Mouse (Mus musculus): ENCODE measurements around the gene Tle1. TPM values are rescaled to one million over a fixed set of nuclear protein-coding genes. Genes with fewer than 3 reads are reported as not detected.

Gene Tle1
- total RNA-seq, 2 experiments from 2014 or later, result 66.2 to 73.2 TPM

DNA sequence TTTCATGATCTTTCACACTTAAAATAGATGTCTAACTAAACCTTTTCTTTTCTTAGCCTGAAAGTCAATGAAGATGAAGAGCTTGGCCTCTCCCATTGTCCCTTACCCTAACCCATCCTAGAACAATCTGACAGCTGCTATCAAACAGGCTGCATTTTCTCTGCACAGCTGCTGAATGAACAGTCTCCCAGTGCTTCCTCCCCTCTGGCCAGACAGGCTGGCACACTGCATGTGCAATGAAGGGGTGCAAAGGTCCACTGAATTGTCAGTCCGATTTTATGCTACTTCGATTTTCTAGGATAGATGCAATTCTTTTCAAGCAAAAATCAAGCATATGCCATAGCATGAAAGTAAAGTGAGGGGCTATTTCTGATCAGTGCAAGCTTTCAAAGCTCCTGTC is 34.2 kb downstream of the Tle1 start:
- DNase-seq (ENCODE audit: extremely low spot score in 1 of 2, low spot score in 1 of 2), result no peak

DNA sequence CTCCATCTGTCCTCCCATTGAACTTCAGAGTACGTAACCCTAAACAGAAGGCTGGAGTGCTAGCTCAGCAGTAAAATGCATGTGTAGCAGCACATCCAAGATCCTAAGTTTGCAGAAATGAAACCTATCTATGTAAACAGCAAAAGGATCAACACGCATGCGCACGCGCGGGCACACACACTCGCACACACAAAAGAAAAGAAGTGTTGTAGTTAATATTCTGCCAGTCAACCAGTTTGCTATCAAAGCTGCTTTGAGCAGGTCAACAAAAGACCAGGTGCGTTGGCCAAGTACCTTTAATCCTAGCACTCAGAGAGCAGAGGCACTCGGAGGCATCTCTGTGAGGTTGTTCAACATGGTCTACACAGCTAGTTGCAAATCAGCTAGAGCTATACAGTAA is 35.0 kb downstream of the Tle1 start:
- DNase-seq (ENCODE audit: extremely low spot score in 1 of 2, low spot score in 1 of 2), result no peak

DNA sequence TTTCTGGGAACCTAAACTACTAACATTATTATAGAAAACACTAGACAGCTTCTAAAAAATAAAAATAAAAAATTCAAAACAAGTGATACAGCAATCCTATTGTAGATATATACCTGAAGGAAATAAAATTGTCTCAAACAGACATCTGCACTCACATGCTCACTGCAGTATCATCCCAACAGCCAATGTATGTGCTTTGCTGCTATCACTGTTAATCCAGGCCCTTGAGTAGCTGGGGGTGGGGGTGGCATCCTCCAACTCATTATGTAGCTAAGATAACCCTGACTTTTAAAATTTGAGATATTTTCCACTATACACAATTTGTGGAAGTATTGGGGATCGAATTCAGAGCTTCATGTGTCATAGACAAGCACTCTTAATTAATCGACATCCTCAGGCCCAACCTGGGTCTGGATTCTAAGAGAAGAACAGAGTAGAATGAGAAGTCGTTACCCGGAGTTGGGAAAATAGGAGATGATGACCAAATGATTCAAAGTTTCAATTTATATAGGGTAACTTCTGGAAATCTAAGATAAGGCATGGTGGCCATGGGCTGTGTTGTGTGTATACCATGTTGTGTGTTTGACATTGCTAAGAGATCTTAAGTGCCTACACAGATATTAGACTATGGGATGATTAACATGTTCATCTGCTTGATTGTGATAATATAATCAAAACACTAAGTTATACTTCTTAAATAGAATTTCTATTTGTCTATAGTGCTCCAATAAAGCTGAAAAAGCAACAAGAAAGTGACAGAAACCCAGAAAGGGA is 38.1 kb downstream of the Tle1 start:
- no peak for DNase-seq (ENCODE audit: extremely low spot score in 1 of 2, low spot score in 1 of 2)

DNA sequence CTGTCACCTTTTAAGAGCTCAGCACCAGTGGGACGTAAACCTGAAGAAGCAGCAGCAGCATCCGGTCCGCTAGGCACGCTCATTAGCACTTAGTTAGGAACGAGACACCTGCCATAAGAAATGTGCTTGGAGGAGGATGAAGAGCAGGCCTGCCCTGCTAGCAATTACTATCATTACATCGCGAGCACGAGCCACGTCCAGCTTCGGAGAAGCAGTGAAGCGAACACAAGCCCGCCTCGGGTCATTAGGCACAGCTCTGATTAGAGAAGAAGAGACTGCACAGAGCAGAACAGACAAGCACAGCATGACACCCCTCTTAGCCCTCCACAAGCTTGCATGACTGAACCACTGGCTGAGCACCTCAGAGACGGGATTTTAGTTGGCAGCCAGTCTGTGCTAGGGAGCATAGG is 40.6 kb downstream of the Tle1 start:
- DNase-seq (ENCODE audit: extremely low spot score in 1 of 2, low spot score in 1 of 2), result no peak

GRCm38 (mm10) chr4:72157931-72158371 is 42.8 kb downstream of the Tle1 start:
- DNase-seq (ENCODE audit: extremely low spot score in 1 of 2, low spot score in 1 of 2), result no peak

DNA sequence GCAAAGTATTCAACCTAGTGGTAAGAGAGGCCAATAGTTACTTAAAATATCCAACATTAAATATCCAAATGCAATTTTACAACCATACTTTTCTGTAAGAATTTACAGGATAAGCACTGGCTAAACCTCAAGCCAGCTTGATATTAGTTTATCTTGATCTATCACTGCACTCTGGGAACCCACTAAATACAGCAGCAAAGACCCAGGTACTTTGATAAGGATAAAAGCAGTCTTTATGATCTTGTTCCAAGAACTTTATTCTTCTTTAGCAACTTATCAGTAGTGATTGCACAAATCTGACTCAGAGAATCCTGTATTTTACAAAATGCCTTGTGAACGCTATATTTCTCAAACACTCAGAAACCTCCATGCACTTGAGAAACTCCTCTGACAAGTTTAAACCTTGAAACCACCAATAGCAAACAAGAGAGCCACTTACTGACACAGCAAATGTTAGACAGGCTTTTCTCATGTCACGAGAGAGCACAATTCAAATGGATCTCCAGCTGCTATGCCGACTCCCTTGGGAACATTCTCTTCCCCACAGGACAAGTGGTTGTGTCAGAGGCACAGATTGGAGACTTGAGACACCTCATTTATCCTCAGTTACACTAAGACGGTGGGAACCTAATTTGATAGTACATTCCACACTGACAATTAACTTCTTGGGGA is 50.1 kb downstream of the Tle1 start:
- DNase-seq (ENCODE audit: extremely low spot score in 1 of 2, low spot score in 1 of 2), result no peak

DNA sequence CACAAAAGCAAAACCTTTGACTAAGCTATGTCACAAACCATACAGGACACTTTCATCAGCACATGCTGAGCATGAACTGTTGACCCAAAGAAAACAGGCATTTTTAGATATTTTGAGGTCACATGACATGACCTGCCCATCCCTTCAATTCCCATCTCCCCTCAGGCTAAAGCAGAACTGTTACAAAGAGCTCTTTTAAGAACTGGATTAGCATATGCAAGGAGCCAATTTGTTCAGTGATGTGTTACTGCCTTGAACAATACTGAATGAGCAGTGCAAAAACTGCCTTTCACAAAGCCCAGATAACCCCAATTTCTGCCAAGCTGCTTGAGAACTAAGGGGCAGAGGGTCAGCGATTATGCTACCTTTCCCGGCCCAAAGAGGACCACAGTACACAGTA is 54.7 kb downstream of the Tle1 start:
- no peak for DNase-seq (ENCODE audit: extremely low spot score in 1 of 2, low spot score in 1 of 2)

DNA sequence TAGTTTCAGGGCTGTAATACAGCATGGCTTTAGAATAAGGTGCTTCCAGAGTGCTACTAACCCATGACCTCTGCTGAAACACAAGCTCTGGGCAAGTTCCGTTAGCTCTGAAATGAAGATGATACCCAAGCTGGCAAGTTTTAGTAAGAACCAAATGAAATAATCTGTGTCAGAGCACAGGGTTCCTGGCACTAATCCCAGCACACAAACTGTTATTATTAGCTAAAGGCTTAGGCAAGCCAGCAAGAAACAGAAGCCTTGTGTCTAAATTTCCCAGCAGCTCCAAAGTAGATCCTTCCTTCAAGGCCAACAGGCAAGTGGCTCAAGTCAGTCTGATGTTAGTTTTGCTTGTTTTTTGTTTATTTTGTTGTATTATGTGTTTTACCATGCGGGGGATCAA is 56.2 kb downstream of the Tle1 start:
- no peak for DNase-seq (ENCODE audit: extremely low spot score in 1 of 2, low spot score in 1 of 2)

DNA sequence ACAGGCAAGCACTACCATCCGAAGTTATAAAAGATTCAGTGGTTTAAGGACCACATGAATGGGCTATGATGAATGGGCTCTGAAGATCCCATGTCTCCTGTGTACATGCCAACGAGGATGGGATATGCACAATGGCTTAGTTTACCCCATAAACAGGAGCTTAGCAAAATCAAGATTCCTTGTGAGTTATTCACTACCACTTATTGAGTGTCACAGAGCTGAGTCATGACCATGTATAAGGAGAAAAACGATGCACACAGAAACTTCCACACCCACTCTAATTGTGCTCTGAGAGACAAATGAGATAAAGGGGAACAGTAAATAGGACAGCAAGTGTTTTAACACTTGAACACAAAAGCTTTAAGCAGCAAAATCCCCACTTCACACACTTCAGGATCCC is 60.0 kb downstream of the Tle1 start:
- DNase-seq (ENCODE audit: extremely low spot score in 1 of 2, low spot score in 1 of 2), result no peak

DNA sequence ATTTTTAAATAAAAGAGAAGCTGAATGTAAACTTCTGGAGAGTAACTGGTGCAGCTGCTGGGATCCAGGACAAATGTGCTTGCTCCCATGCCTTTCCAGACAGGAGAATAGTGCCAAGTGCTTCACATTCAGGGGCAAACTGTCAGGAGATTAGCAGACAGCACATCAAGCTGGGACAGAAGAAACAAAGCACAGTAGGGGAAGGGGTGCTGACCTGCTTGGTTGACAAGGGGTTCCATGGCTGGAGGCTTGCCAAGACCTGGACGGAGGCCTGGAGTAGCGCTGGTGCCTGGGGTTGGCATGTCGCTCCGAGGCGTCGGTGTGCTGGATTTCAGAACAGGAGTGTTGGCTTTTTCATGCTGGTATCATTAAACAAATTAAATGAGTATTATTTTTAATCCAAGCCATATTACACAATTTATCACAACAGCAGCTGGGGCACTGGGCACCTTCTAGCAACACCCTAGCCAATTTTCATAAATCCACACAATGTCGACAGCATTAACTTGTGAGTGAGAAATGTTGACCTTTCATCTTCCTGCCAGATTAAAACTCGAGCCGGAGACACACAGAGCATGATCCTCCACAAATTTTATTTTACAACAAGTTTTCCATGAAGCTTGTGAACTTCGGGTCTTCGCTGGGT is 61.1 kb downstream of the Tle1 start:
- peak in 1 of 2 experiments; percentile 19 for DNase-seq (ENCODE audit: extremely low spot score in 1 of 2, low spot score in 1 of 2)

GRCm38 (mm10) chr4:72138264-72139080 is 62.2 kb downstream of the Tle1 start:
- DNase-seq (ENCODE audit: extremely low spot score in 1 of 2, low spot score in 1 of 2), result no peak

GRCm38 (mm10) chr4:72132646-72133045 is 68.1 kb downstream of the Tle1 start:
- no peak for DNase-seq (ENCODE audit: extremely low spot score in 1 of 2, low spot score in 1 of 2)

DNA sequence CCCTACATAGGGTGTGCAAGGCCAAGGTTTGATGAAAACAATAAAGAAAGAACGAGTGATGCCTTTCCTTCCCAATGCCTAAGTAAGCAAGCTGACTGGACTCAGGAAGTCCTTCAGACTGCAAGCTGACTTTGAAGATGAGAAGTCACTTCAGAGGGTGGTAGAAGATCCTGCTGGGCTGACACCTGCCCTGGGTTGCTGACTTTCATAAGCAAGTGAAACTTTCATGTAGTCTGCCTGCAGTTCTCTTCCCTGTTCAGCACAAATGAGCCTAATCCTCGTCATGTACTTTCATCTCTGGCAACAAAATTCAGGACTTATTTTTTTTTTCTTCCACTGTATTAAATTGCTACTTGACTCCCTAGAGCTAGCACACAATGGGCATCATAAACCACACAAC is 73.1 kb downstream of the Tle1 start:
- no peak for DNase-seq (ENCODE audit: extremely low spot score in 1 of 2, low spot score in 1 of 2)

- no peak for DNase-seq (ENCODE audit: extremely low spot score in 1 of 2, low spot score in 1 of 2)
Observed at GRCm38 (mm10) chr4:72124790-72125189, 75.9 kb downstream of the Tle1 start.

GRCm38 (mm10) chr4:72122837-72123236 is 77.9 kb downstream of the Tle1 start:
- DNase-seq (ENCODE audit: extremely low spot score in 1 of 2, low spot score in 1 of 2), result no peak

- no peak for DNase-seq (ENCODE audit: extremely low spot score in 1 of 2, low spot score in 1 of 2)
Observed at GRCm38 (mm10) chr4:72122343-72122742, 78.4 kb downstream of the Tle1 start.

GRCm38 (mm10) chr4:72120050-72120449 is 80.7 kb downstream of the Tle1 start:
- no peak for DNase-seq (ENCODE audit: extremely low spot score in 1 of 2, low spot score in 1 of 2)

GRCm38 (mm10) chr4:72105702-72106101 is 95.0 kb downstream of the Tle1 start:
- no peak for DNase-seq (ENCODE audit: extremely low spot score in 1 of 2, low spot score in 1 of 2)

DNA sequence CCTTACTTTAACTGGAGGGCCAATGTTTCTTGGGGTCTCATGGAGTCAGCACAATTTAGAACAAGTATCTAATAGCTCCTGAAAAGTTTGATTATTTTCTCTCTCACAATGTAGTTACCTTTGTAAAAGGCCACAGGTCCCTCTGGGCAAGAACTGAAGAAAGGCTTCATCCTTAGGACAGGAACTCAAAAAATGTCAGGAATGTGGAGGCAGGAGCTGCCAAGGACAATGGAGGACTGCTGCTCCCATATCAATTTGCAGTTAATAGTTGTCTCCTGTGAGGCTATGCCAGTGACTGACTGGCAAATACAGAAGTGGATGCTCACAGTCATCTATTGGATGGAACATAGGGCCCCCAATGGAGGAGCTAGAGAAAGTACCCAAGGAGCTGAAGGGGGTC is 96.5 kb downstream of the Tle1 start:
- DNase-seq (ENCODE audit: extremely low spot score in 1 of 2, low spot score in 1 of 2), result no peak

DNA sequence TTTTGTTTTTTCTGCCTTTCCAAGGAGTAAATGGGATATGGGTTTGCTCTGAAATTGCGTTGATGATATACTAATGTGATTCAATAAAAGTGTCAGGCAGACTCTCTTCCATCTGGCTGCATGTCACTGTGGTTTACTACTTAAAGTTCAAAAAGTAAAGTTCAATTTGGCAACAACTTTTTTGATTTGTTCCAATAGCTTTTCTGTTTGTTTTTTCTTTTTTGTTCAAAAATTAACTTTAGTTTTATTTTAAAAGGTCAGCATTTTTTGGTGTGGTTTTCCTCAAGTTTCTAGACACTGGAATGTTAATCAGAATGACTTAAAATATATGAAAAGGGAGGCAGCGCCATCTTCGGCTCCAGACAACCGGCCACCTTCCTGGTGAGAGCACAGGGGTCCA is 112.9 kb downstream of the Tle1 start:
- no peak for DNase-seq (ENCODE audit: extremely low spot score in 1 of 2, low spot score in 1 of 2)

DNA sequence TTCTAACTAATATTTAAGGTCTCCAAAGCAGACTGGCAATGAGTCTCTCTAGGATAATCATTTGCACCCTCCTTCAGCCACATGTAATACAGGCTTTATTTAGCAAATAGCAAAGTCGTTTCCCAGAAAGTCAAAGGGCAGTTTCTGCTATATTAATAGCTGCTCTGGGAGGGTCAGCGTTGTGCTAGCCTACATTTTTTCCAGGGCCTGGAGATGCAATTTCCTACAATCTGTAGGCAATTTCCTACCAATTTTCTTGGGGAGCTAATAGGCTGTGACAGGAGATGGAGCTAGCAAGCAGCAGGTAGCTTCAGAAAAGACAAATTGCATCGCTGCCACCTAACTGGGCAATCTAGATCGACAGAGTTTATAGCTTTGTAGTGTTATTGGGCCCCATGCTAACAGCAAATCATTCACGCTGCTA is 131.6 kb downstream of the Tle1 start:
- no peak for DNase-seq (ENCODE audit: extremely low spot score in 1 of 2, low spot score in 1 of 2)

Data from layer of hippocampus, postnatal 25 days (tissue).